Mouse (Mus musculus) E14TG2a.4 (cell line): ENCODE results near the gene Pbx3.

Experiments used
- CTCF ChIP-seq: conservative IDR thresholded peaks from 2 replicates; pipeline ENCODE4 v1.5.1; 2014; ENCODE audit warnings: low read length
- NANOG ChIP-seq: IDR thresholded peaks from 2 replicates; pipeline ENCODE4 v1.6.1; 2014; ENCODE audit warnings: borderline replicate concordance, low read length, mixed read lengths
- POU5F1 ChIP-seq: IDR thresholded peaks from 2 replicates; pipeline ENCODE4 v1.6.1; 2014; ENCODE audit warnings: low read length, borderline replicate concordance

DNA sequence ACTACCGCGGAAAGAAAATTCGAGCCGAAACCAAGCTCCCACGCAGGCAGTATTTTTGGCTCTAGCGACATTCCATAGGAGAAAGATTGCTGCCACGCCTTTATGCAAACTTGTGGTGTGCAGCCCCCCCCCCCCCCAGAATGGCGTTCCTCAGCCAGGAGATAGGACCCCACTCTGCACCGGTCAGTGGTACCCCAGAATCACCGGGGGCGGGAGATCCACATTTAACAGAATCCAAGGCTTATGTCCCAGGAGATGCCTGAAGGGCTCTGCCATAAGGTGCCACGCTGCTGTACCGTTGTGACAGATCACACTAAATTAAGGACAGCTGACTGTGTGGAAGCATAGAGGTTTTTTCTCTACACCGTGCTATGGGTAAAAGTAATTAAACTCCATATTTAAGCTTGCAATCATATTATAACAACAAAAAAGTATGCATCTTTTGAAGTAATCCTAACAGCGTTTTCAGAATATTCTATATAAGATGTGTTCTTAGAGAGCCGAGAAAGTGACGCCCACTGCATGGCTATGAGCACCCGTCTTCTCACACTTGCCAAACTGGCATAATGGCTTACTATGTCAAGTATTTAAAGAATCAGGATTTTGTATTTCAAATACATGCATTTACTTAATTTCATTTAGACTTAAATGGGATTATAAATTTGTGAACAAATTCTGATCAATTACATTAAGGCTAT, 122.8 kb downstream of the Pbx3 start:
- TF ChIP-seq CTCF: no peak
- no peak for TF ChIP-seq POU5F1
- no peak for TF ChIP-seq NANOG
